Mouse (Mus musculus): ENCODE results near the gene Fermt3.

GRCm38 (mm10) chr19:6995255-6995991 is 23.8 kb downstream of the Fermt3 start:
- TF ChIP-seq EP300 (IDR thresholded peaks at IDR 0.05; ENCODE audit: insufficient read depth, low read depth, low read length), result no peak
- TF ChIP-seq CTCF (IDR thresholded peaks at IDR 0.05), result no peak
- no peak for TF ChIP-seq POLR2A (IDR thresholded peaks at IDR 0.05; ENCODE audit: insufficient read depth, low read depth, low read length)
